Mouse (Mus musculus) small intestine, adult 2 months (tissue): Measurements from ENCODE around the gene Kctd15.

Source experiments
- CTCF ChIP-seq: fragments of 200-500 bp; IDR thresholded peaks from 2 replicates; pipeline ENCODE4 v1.5.1; 2012; ENCODE audit warnings: low read depth, mild to moderate bottlenecking, control low read depth, inconsistent platforms, low read length, moderate library complexity, mixed read lengths; ENCODE audit not compliant: insufficient replicate concordance, insufficient read length; ENCODE audit errors: extremely low read depth
- POLR2A ChIP-seq: fragments of 200-500 bp; IDR thresholded peaks from 2 replicates; pipeline ENCODE4 v1.6.1; 2012; ENCODE audit warnings: low read depth, mild to moderate bottlenecking, control low read depth, inconsistent platforms, low read length, moderate library complexity

DNA sequence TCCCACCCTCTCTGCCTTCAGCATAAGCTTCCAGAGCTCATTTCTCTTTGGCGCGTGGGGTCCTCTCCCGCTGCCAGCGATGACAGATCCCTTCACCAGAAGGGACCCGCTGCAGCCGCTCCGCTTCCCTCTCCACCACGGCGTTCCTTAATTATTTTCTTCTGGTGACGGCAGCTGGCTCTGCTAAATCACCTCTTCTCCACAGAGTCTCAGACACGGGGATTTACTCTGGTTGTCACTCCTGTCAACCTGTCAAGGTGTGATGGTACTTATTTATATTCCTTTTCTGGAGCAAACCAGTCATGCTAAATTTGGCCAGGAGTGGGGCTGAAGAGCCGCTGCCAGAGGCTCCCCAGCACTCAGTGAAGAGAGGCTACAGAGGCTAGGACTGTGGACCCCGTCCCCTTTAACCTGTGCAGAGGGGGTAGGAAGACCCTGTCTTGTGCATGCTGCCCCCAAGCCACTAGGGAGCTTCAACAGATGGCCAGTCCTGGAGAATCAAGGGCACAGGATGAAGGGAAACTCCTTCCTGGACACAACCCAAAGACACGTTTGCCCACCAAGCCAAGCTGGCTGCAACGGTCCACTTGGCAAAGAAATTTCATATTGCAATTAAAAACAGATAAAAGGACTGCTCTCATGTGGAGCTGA, 24.4 kb upstream of the Kctd15 start:
- TF ChIP-seq POLR2A (no peak), CTCF (no peak)
